Mouse (Mus musculus): ENCODE data around the gene Hnrnpdl.

The Hnrnpdl gene

DNA sequence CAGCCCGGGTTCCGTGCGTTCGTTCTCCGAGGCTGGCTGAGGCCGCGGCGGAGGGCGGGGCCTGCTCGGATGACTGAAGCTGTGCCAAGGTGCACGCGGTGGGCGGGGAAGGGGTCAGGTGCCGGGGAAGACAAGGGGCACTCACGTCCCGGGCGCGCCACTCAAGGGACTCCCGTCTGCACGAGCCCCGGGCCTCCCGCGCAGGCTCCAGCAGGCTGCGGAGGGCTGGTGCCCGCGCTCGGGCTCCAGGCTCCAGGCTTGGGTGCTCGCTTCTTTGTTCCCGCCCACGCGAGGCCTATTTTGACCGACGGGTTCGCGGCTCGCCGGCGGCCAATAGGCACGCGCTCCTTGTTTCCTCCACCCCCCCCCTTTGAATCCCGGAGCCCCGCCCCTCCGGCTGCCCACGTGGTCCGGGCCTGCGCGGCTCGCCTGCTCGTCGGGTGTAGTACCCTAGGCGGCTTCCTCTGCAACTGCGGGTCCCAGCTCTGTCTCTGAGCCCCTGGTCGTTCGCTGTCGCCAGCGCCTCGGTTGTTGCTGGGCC is at the start of gene Hnrnpdl, which contains the start of gene Enoph1:
Gene Hnrnpdl, minus strand, starts transcription at position 63 of the 541 bp plus-strand sequence.
Gene Enoph1, plus strand, starts transcription at position 384 of the 541 bp plus-strand sequence.
- peak; percentile 95 for DNase-seq

DNA sequence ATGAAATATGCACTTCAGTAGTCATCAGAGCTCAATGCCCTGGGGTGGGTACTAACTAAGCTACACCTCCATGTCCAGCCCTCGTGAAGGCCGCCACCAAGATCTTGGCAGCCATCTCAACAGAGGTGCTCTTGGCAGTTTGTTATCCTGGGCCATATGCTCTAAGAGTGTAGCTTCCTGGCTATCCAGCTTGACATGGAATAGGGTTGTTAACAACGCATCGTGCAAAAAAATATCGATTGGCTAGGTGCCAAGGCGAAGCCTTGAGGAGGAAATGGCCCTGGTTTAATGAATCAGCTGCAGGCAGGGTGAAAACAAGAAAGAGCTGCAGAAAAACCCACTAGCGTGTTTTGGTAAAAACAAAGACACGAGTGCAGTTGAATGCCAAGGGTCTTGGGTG is 45.6 kb upstream of the Hnrnpdl start:
- DNase-seq = peak in 1 of 2 experiments; percentile 25

DNA sequence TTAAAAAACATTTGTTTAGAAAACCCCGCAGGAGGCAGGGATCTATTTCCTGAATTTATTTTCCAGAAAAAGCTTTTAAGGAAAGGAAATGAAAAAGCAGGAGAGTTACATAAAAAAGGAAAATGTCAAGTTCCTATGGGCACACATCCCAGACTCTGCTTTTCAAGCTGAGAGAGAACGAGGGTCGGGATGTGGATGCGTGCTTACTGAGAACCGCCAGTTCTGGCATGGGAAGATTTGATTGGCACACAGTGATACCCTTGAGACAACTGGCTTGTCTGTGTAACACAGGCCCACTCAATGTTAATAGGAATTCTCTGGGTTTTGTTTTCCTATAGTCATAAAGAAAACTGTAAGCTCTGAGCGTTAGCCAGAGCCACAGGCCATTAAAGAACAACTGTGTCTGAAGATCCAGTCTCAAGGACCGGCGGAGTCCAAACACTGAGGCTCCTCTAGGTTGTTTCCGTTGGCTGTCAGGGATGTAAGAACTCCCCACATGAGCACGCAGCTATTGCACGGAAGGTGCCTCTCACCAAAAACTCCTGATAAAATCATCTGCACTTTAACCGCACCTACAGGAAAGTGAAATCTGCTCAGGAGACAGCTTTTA is 44.6 kb upstream of the Hnrnpdl start:
- DNase-seq = no peak

DNA sequence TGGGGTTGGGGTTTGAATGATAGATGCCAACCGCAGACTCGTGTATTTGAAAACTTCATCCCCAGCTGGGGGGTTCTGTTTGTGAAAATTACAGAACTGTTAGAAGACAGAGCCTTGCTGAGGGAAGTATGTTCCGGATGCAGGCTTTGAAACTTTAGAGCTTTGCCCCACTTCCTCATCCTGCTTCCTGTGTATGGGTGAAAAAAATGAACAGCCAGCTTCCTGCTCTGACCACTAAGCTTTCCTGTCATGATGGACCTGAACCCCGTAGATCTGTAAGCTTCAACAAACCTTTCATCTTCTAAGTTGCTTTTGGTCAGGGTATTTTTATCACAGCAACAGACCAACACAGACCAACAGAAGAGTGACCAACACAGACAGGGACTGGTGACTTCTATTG is 42.5 kb upstream of the Hnrnpdl start:
- DNase-seq = no peak

DNA sequence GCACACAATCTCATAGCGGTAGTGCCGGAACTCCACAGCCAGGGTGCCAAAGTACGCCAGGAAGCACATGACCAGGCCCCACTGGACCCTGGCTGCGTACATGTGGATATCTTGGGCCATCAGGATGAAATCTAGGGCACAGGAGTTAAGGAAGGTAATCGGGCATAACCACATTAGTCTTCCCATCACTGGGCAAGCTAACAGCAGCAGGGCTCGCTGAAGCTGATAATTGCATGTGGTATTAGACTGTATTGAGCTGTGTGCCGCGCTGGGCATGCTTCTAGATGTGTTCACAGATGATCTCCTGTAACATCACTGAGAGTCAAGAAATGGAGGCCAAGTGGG is 40.4 kb upstream of the Hnrnpdl start:
- no peak for DNase-seq

DNA sequence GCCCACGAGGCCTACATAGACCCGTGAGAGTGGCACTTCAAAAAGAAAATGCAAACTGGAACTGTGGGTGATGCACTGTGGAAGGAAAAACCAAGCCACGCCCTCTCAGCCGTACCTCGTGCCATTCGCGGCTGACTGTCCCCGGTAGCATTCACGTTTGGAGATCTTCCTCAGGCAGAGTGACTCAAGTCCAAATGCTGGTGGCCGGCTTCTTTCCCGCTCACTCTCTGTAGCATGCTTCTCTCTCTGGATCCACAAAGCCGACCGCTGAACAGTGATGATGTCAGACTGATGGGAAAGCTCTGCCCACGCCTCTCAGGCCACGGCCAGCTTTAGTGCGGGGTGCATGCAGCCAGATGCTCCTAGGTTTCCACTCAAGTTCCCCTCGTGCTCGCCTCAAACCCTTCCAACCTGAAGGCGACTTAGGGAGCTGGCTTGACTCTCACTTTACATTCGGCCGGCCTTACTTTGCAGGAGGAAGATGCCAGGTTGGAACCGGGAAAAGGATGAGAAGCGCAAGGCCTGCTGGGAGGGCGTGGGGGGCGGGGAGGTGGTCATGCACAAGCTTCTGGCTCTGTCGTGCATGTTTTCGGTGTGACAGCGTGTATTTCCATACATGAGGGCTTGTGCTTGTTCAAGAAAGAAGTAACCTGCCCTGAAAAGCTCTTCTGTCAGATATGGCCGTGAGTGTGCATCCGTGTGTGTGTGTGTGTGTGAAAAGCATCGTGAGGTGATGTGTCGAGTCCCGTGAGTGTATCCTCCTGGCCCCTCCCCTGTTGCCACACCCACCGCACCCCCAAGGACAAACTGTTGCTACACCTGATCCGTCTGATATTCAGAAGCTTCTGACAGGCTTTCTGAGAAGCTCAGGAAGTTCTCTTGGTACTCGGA is 39.8 kb upstream of the Hnrnpdl start:
- peak; percentile 14 to 33 for DNase-seq

DNA sequence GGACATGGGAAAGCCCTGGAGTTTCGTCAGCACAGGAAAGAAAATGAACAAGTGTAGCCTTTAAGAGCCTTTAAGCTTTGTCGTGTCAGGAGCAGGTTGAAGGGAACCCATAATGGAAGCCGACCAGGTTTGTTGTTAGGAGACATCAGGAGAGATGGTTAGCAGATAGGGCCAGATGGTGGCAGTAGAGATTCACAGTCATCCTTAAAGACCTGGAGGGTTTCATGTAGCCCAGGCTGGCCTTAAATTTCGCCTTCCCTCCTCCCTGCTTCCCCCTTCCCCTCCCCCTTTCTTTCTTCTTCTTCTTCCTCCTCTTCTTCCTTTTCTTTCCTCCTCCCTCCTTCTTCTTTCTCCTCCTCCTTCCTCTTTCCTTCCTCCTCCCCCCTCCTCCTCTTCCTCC is 35.1 kb upstream of the Hnrnpdl start:
- DNase-seq = no peak

DNA sequence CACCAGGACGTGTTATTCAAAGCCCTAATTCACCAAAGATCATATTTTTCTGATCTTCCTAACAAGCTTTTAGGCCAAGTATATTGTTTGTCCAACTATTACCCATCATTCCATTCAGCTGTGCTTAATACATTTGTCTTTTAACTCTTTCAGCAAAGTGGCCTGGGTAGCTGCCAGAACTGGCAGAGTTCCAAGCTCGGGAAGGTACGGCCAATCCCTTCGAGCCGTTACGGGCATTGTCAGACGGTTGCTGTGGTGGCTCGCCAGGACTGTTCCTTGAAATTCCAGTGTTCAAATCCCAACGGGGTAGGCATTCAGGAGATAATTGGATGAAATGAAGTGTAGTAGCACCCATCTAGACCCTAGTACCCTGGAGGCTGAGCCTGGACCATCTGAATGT is 33.1 kb upstream of the Hnrnpdl start:
- DNase-seq = no peak

DNA sequence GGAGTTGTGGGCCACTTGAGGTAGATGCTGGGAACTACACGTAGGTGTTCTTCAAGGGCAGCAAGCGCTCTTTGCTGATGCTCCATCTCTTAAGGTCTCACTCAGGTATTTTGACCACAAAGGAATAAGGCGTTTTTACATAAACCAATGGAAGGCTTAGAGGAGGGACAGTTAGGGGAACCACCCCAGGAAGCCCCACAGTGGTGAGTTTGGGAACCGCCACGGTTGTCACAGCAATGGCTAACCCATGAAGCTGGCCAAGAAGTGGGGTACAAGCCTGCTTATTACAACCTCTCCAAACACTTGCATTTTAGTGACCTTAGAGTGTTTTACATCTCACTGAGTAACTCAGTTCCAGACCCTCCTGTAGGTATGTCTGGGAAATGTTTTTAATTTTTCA is 32.1 kb upstream of the Hnrnpdl start:
- no peak for DNase-seq

DNA sequence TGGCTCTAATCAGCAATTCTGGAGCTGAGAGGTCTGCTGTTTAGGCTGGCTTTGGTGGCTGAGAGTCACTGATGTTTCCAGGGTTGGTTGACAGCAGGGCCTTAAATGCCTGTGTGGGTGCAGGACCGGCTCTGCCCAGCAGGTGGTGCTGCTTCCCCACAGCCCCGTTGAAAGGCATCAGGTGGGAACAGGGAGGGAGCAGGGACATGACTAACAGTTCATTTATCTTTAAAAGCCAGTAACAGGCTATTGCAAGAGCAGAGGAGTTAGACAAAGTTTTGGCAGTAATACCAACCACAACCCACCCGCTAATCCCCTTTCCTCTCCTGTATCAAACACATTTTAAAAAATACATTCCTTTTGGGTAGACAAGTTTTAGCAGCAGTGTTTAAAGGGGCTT is 30.8 kb upstream of the Hnrnpdl start:
- peak; percentile 81 to 87 for DNase-seq

DNA sequence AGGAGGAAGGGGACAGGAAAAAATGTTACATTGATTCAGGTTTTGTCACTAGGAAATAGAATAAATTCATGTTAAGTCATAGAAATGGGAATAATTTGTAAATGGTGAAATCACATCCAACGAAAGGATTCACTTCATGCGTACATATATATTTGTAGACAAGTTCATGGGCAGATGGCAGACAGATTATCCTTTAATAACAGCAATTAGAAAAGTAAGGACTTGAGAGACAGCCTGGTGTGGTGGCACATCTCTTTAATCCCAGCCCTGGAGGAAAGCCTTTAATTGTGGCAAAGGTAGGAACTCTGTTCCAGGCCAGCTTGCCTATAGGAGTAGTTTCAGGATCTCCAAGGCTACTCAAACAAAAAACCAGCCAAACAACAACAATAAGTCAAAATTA is 30.1 kb upstream of the Hnrnpdl start:
- DNase-seq = no peak

DNA sequence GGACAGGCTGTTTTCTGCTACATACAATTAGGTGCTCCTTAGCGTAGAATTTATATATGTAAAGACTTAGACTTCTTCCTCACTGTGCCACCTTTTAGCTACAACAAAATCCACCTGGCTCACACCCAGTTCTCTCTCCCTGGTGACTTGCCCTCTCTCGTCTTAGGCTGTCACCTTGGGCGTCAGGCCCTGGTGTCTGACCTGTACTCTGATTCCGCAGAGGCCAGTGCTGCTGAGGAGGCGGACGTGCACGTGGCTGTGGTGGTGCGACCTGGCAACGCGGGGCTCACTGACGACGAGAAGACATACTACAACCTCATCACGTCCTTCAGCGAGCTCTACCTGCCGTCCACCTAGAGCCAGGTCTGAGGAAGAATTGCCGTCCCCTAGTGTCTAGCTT is 28.1 kb upstream of the Hnrnpdl start:
- no peak for DNase-seq

DNA sequence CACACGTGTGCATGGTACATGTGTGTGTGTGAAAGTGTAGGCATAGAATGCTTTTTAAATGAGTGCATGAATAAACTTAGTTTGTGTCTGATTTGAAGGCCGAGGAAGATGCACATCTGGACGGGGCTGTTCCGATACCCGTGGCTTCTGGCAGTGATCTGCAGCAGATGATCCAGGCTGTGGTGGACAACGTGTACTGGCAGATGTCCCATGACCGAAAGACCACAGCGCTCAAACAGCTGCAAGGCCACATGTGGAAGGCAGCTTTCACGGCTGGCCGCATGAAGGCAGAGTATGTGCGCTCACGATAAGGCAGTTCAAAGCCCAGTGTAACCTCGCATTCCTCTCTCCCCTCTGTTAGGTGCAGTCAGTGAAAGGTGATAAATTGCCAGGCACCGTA is 21.4 kb upstream of the Hnrnpdl start:
- no peak for DNase-seq

DNA sequence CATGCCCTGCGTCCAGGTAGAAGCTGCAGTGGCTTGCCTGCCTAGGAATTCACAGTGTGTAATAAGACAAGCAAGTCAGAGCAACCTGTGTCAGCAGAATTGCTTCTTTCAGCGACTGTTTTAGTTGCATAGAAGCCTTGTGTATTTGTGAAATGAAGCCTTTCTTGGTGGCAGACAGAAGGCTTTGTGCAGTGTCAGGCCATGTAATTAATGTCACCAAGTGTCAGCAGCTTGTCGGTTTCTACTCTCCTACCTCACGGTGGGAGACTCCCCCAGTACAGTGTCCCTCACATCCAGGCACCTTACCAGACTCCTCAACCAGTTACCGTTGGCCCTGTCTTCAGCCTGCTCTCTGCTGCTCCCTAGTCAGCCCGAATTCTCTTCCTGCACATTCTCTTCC is 19.9 kb upstream of the Hnrnpdl start:
- DNase-seq = no peak

DNA sequence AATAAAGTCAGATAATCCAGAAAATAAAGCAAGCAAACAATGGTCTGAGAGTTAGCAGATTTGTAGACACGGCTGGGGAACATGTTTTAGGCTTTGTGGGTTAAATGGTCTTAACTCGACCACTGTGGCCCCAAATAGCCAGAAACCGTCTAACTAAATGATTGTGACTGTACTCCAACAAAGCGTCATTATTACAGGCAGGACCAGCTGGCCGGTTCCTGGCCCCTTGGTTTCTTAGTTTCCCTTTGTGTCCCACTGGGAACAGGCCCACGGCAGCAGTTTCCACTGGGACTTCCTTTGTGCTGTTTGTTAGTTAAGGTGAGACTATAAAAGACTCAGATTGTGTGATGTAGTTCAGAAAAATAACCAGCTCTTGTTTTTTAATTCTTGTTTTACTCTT is 19.3 kb upstream of the Hnrnpdl start:
- DNase-seq = no peak

DNA sequence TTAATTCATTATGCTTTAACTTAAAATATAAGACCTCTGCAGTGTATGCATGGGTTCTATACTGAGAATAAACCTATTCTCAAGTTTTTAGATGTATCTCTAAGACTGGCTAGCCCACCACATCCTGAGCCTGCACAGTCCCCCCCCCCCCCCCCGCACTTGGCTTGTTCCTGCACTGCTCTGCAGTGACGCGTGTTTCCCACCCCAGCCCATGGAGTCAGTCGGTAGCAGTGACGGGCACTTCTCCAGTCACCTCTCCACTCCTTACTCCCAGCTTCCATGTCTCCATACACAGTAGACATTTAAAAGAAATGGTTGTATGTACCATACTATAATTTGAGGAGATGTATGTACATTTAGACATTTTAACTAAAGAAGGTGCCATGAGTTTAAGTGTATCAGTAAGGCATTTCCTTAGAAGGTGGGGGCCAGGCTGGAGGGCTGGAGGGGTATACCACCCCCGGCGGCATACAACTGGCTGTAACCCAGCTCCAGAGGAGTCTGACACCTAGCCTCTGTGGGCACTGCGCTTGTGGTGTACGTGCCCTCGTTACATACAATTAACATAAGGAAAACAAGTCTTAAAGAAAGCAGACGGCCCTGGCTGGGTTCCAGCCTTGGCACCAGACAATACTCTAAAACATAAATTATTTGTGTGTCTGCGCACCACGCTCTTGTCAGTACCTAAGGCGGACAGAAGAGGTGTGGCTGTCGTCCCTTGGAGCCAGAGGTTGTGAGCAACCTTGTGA is 18.2 kb upstream of the Hnrnpdl start:
- DNase-seq = no peak

DNA sequence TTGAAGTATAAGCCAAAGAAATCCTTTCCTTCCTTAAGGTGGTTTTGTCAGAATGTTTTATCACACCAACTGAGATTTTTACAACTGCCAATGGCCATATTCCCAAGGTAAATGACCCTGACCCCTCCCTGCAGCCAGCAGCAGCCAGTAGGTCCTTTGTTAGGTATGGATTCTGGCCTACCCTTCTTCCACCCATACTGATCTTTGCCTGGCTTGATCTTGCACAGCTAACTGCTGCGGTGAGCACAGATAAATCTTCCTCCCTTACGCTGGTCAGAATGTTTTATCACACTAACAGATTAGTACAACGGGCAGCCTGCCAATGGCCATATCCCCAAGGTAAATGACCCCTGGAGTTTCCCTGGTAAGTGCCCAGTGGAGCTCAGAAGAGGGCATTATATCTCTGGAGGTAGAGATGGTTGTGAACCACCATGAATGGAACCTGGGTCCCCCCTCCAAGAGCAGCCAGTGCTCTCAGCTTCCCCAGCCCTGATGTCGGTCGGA is 16.5 kb upstream of the Hnrnpdl start:
- DNase-seq = no peak

DNA sequence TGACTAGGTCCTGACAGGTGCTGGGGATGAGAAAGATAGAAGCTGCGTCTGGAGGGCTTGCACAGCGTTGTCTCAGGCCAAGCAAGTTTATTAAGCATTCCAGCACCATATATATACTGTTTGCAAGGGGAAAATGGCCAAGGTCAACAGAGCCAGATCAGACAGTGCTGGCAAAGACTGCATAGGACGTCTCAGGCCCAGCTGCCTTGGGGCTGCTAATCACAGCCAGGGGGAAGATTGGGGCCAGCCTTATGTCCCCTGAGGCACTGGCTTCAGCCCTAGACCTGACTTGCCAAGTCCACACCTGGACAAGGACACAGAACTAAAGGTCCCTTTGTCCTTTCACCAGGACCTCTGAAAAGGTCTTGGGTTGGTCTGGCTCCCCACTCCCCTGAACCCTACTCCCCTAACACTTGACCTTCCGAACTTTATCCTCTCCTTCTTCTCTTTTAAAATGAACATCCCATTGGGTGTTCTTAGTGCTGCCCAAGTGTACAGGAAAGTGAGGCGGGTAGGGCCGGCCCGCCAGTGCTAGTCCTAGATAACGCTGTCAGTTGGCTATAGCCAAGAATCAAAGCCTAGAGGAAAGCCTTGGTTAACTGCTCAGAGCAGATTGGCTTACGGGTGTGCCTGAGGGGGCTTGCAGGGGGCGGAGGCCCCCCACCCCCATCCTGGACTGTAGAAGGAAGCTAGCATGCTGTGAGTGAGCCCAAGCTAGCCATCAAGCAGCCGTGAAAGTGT is 15.5 kb upstream of the Hnrnpdl start:
- DNase-seq = no peak

DNA sequence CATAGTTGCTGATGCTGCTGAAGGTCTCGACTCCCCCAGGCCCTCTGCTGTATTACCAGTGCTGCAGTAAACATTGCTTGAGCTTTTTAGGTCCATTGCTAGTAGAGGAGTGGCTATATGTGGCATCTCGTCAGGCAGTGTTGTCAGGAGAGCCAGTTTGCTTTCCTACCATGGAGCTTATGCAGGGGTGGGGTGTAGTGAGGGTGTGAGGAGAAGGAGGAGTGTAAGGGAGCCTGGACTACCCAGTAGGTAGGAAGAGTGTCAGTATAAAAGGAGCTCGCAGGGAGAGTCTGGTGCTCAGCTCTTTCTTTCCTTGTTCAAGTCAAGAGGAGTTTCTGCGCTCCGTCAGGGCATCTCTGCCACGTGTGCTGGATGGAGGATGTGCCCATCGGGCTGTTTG is 13.3 kb upstream of the Hnrnpdl start:
- peak in 1 of 2 experiments; percentile 7 for DNase-seq

DNA sequence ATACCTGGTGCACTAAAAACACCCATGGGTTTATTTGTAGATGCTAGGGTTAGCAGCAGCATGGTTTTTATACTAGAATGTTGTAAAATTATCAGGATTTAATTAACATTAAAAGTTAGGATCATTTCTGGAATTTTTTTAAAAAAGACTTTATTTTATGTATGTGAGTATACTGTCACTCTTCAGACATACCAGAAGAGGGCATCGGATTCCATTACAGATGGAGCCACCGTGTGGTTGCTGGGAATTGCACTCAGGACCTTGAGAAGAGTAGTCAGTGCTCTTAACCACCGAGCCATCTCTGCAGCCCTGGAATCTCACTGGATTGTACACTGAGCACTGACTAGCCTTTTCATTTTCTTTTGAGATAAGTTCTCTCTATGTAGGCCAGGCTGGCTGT is 10.4 kb upstream of the Hnrnpdl start:
- DNase-seq = no peak

DNA sequence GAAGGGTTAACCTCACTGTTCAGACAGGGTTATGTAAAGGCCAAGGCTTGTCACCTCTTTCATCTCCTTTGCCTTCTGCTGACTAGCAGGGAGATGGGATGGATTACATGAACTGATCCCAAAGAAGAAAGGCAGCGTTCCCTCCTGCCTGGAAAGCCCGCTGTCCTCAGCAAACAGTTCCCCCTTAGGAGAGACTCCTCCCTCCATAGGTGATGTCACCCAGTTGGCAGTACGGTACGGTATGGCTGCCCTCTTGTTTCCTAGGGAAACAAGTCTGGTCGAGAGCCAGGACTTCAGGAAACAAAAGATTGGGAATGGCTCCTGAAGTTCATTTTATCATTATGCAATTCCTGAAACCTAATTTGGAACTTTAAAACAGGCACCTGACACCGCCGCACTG is 8.4 kb upstream of the Hnrnpdl start:
- DNase-seq = no peak

DNA sequence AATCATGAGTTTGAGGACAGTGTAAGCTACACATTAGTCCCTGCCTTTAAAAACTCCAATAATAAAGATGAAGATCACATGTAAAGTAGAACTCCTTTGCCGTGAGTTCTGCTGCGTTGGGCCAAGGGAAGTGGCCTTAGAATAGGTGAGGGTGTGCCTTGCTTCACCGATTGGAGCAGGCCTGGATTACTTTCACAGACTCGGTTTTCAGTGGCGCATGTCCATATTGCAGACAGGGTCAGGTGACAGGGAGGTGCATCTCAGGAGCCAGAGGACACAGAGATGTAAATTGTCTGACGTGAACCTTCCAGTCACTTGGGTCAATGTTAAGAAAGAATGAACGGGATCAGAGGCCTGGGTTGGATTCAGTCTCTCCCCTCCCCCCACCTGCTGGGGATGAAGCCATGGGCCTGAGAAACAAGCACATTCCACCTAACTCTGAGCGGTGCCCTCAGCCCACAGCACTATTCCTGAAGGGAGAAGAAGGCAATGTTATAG is 7.7 kb upstream of the Hnrnpdl start:
- DNase-seq = no peak

Data from lung, postnatal 4 days (tissue).